Mouse (Mus musculus) embryonic facial prominence, embryonic 14.5 days (tissue): ENCODE measurements at regions not wholly inside any gene's neighbourhood (a gene's known extent, or its start where the extent isn't known, plus 50 kb on each side); places are given as distances from the start of the nearest gene placed in this dataset.
A peak's percentile ranks its signal among the peaks of the same experiment; 100 is the strongest.

Source experiments
- ATAC-seq: fragments of 200-750 bp; cut with Nextera tagmentation; 2 replicates; pipeline ENCODE4 v1.8.0; 2017; ENCODE audit warnings: low read depth, moderate number of reproducible peaks, moderate TSS enrichment
- DNase-seq: peaks from one replicate; pipeline ENCODE4 v3.0.0-alpha.2; 2015; ENCODE audit warnings: low spot score
- H3K27ac ChIP-seq: fragments of 300-500 bp; sonication (generic); replicated peaks from 2 replicates; pipeline ENCODE4 v1.5.1; 2014; ENCODE audit warnings: low read depth, mild to moderate bottlenecking, low read length, moderate library complexity
- H3K27me3 ChIP-seq: fragments of 300-500 bp; sonication (generic); replicated peaks from 2 replicates; pipeline ENCODE4 v1.6.1; 2014; ENCODE audit warnings: low read length; ENCODE audit not compliant: control insufficient read depth, insufficient read depth
- H3K36me3 ChIP-seq: fragments of 300-500 bp; sonication (generic); 2 replicates; pipeline ENCODE4 v1.6.1; 2014; ENCODE audit warnings: low read length, mixed read lengths; ENCODE audit not compliant: control insufficient read depth, insufficient read depth
- H3K4me1 ChIP-seq: fragments of 300-500 bp; sonication (generic); 2 replicates; pipeline ENCODE4 v1.6.1; 2014; ENCODE audit warnings: antibody characterized with exemption, low read length; ENCODE audit not compliant: control insufficient read depth, insufficient read depth
- H3K4me2 ChIP-seq: fragments of 300-500 bp; sonication (generic); 2 replicates; pipeline ENCODE4 v1.6.1; 2014; ENCODE audit warnings: low read depth, mild to moderate bottlenecking, low read length, moderate library complexity, mixed read lengths
- H3K4me3 ChIP-seq: fragments of 300-500 bp; sonication (generic); 2 replicates; pipeline ENCODE4 v1.5.1; 2014; ENCODE audit warnings: low read depth, mild to moderate bottlenecking, low read length
- H3K9ac ChIP-seq: fragments of 300-500 bp; sonication (generic); 2 replicates; pipeline ENCODE4 v1.6.1; 2014; ENCODE audit warnings: low read depth, mild to moderate bottlenecking, low read length, moderate library complexity, mixed read lengths
- H3K9me3 ChIP-seq: fragments of 300-500 bp; sonication (generic); 2 replicates; pipeline ENCODE4 v1.6.1; 2016; ENCODE audit warnings: low read length; ENCODE audit not compliant: control insufficient read depth
- WGBS: fragments of 180-500 bp; shearing (Covaris S2); extraction: QIAGEN DNeasy Blood & Tissue Kit; methylation state at CpG from one replicate; pipeline ENCODE4 v1.1.7; 2014; 5-methylcytosine and 5-hydroxymethylcytosine counted together

DNA sequence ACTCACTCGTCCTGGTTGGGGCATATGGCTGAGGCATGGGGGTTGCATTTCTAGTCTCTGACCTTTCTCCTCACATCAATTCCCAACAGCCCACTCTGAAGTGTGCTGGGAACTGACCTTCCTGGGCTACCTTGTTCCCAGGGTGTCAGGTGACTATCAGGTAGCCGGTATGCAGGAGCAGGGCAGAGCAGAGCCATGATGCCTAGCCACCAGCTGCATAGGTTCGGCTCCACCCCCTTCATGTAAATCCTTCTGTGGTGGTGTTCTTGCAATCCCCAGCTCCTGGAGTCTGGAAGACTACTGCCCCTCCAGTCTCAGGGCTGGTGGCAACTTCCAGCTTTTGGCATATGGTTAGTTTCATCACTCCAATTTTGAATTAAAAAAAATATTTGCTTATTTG is 221.0 kb downstream of the Gm5447 start:
- ATAC-seq (no peak), DNase-seq (no peak)
- H3K27me3 ChIP-seq, result no peaks in the 10 kb centered on the region
- H3K27ac ChIP-seq, result no peak overlapping the region
- H3K9ac ChIP-seq, result no peak overlapping the region
- H3K36me3 ChIP-seq, result no peaks in the 10 kb centered on the region
- no peaks in the 10 kb centered on the region for H3K9me3 ChIP-seq
- H3K4me2 ChIP-seq, result no peak overlapping the region
- no peaks in the 10 kb centered on the region for H3K4me1 ChIP-seq
- H3K4me3 ChIP-seq, result no peak overlapping the region
- 62% methylated on average over 3 of the region's 3 CpGs for WGBS

DNA sequence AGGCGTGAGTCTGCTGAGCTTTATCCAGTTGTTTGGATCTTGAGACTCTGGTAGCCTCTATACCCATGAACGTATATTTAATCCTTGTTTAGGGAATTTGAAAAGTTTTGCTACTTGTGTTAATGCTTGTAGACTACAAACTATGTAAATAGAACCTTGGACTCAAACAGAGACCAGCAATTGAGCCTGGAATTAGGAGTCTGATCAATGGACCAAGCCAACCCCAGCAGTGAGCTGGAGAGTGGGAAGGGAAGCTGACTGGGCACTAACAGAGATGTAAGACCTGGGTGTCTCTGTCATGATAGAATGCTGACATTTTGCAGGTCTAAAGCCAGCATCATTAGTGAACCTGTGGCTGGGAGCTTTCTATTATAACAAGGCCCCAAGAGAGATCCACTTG is 222.5 kb downstream of the Gm5447 start:
- H3K9me3 ChIP-seq, result no peaks in the 10 kb centered on the region
- no peaks in the 10 kb centered on the region for H3K27me3 ChIP-seq
- no peak overlapping the region for H3K27ac ChIP-seq
- DNase-seq (no peak), ATAC-seq (no peak)
- H3K4me2 ChIP-seq, result no peak overlapping the region
- no peak overlapping the region for H3K9ac ChIP-seq
- no peak overlapping the region for H3K4me3 ChIP-seq
- H3K36me3 ChIP-seq, result no peaks in the 10 kb centered on the region
- 69% methylated on average over 2 of the region's 2 CpGs for WGBS
- no peaks in the 10 kb centered on the region for H3K4me1 ChIP-seq

DNA sequence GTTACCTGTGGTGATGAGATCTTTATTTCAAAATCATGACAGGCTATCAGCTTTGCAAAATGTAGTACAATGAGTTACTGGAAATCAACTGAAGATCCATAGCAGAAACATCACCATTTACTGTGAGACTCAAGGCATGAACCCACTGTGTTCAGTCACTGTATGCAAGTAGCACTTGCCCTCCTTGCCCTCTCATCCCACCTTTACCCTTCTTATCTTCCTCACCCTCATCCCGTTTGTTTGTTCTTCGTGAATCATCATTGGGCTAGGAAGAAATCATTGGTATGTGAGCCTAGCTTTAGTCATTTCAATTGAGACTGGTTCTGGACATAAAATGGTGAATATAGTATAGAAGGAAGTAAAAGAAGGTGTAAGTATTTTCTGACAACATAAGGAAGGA is 223.6 kb downstream of the Gm5447 start:
- 78% methylated on average over 2 of the region's 2 CpGs for WGBS
- Histone ChIP-seq H3K4me1 (no peaks in the 10 kb centered on the region), H3K9ac (no peak overlapping the region), H3K27ac (no peak overlapping the region), H3K4me2 (no peak overlapping the region), H3K9me3 (no peaks in the 10 kb centered on the region), H3K36me3 (no peaks in the 10 kb centered on the region), H3K27me3 (no peaks in the 10 kb centered on the region), H3K4me3 (no peak overlapping the region)
- ATAC-seq (no peak), DNase-seq (no peak)

DNA sequence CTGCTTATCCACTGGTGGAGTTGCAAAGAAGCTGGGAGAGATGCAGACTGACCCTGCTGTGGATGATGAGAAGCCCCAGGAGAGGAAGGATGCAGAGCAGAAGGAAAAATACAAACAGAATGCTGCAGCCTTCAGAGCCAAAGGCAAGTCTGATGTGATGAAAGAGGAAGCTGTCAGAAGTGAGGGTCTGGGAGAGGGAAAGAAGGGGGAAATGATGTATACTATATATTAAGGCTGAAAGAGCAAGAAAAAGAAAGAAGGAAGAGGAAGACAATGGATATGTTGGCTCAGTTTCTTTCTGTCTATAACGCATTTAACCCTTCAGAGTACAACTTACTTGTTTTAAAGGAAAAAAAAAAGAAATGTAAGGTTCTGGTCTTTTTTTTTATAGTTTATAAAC is 225.4 kb downstream of the Gm5447 start:
- DNase-seq, result no peak

DNA sequence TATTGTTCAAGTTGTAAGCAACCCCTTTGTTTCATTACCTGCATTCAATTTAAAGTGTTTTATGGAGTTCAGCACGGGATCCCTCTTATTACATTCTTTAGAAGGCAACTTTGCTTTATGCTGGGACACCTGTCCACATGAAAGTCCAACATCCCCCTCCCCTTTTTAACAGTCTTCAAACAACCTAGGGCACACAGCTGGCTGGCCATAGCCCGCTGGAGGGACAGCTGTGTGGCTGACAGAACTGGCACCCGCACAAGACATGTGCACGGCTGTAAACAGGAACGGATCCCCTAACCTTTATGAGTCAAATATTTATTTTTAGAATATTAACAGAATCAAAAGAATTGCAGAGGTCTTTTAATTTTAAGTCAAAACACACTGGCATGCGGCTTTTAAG is 230.1 kb downstream of the Gm5447 start:
- Histone ChIP-seq H3K27me3 (peaks cover 4% of the 10 kb centered on the region), H3K27ac (no peak overlapping the region), H3K9ac (no peak overlapping the region), H3K4me1 (no peaks in the 10 kb centered on the region; the same call in 1 of the 2 replicates), H3K36me3 (no peaks in the 10 kb centered on the region), H3K4me3 (no peak overlapping the region), H3K4me2 (no peak overlapping the region), H3K9me3 (no peaks in the 10 kb centered on the region)
- DNase-seq (no peak), ATAC-seq (no peak)
- WGBS, result 63% methylated on average over 6 of the region's 6 CpGs

More for the DNA sequence above, 225.4 kb downstream of the Gm5447 start:
- no peak for ATAC-seq
- Histone ChIP-seq H3K36me3 (no peaks in the 10 kb centered on the region), H3K9me3 (no peaks in the 10 kb centered on the region), H3K27ac (no peak overlapping the region), H3K4me2 (no peak overlapping the region), H3K4me3 (no peak overlapping the region), H3K27me3 (no peaks in the 10 kb centered on the region), H3K9ac (no peak overlapping the region), H3K4me1 (no peaks in the 10 kb centered on the region)
- WGBS, result 91% methylated on average over 1 of the region's 1 CpGs

DNA sequence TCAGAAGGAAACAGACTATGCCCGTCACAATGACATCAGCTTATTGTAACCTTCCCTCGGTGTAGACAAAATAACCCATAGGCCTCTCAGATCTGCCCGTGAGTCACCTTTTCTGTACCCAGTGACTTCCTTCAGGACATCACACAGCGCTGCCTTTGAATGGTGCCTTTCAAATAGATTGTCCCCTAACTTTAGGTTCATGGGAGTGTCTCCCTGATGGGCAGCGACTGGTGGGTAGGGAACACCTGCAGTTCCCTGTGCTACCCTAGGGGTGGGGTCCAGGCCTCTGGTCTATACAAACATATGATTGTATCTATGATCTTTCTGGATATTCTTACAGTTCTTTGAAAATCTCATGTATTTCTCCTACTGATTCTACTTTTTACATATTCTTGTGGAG is 232.4 kb downstream of the Gm5447 start:
- WGBS, result 50% methylated on average over 5 of the region's 5 CpGs
- Histone ChIP-seq H3K27me3 (peaks cover 4% of the 10 kb centered on the region), H3K4me3 (no peak overlapping the region), H3K9me3 (no peaks in the 10 kb centered on the region), H3K27ac (no peak overlapping the region), H3K9ac (no peak overlapping the region), H3K36me3 (no peaks in the 10 kb centered on the region), H3K4me1 (no peaks in the 10 kb centered on the region; the same call in 1 of the 2 replicates), H3K4me2 (no peak overlapping the region)
- ATAC-seq (no peak), DNase-seq (no peak)

DNA sequence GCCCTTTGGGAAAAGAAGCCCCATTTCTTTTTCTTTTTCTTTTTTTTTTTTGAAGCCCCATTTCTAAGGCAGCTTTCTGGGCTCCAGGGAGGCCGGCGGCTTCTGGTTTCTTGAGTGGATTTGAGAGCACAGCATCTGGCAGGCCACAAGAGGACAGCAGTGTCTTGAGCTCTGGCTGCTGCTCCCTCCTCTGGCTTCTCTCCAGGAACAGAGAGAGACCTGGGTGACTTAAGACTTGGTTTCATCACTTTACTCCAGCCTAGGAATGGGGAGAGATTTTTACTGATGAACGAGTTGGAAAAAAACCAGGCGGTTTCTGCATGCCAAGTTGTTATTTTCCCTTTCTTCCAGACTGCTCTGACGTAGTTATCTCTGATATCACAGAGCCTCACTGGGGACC is 233.7 kb downstream of the Gm5447 start:
- H3K36me3 ChIP-seq, result no peaks in the 10 kb centered on the region
- peak; percentile 91 for DNase-seq
- no peak overlapping the region for H3K4me3 ChIP-seq
- peak; percentile 62; the same call in 1 of the 2 replicates for ATAC-seq
- WGBS, result 29% methylated on average over 5 of the region's 5 CpGs
- H3K4me1 ChIP-seq, result no peaks in the 10 kb centered on the region; the same call in 1 of the 2 replicates
- no peak overlapping the region for H3K9ac ChIP-seq
- peaks cover 4% of the 10 kb centered on the region for H3K27me3 ChIP-seq
- H3K9me3 ChIP-seq, result no peaks in the 10 kb centered on the region
- H3K4me2 ChIP-seq, result no peak overlapping the region
- no peak overlapping the region for H3K27ac ChIP-seq

DNA sequence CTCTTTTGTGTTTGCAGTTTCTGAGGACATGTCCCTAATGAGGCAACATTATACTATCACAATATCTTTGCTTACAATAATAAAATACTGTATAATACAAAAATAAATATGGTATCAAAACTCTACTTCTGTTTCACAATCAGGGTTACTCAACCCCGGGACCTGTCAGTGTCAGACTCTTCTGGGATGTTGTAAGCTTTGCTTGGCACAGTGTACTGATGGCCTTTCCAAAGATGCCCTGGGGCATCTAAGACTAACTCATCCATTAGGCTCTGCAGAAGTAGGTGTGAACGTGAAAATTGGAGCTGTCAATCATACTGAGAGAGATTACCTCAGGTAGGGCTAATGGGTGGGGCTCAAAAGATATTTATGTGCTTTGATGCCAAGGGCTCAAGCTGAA is 249.0 kb downstream of the Gm5447 start:
- no peaks in the 10 kb centered on the region for H3K36me3 ChIP-seq
- no peaks in the 10 kb centered on the region for H3K27me3 ChIP-seq
- H3K27ac ChIP-seq, result no peak overlapping the region
- DNase-seq, result peak; percentile 52
- H3K9ac ChIP-seq, result no peak overlapping the region
- H3K4me2 ChIP-seq, result no peak overlapping the region
- H3K4me3 ChIP-seq, result no peak overlapping the region
- 61% methylated on average over 2 of the region's 2 CpGs for WGBS
- no peaks in the 10 kb centered on the region for H3K9me3 ChIP-seq
- 0 out of 2 replicates have a peak, but pooled peaks have one; percentile 62 for ATAC-seq
- no peaks in the 10 kb centered on the region for H3K4me1 ChIP-seq

DNA sequence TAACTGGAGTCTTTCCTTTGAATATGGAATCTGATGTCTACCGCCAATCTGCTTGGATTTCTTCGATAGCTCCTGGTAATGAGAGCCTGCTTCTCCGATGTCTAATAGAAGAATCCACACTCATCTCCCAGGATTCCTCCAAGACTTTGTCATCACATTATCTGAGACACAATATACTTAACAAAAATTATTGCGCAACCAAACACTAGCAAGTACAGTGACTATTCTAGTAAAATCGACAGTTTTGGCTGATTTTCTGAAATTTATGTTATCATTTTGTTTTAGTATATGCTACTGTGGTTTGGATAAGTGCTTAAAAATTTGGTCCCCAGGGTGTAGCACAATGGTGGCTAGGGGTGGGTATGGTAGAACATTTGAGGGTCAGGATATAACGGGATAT is 266.5 kb downstream of the Gm5447 start:
- 96% methylated on average over 6 of the region's 6 CpGs for WGBS
- no peaks in the 10 kb centered on the region for H3K27me3 ChIP-seq
- H3K4me3 ChIP-seq, result no peak overlapping the region
- no peaks in the 10 kb centered on the region for H3K9me3 ChIP-seq
- DNase-seq (no peak), ATAC-seq (no peak)
- no peak overlapping the region for H3K9ac ChIP-seq
- H3K4me2 ChIP-seq, result no peak overlapping the region
- no peak overlapping the region for H3K27ac ChIP-seq
- H3K36me3 ChIP-seq, result no peaks in the 10 kb centered on the region
- no peaks in the 10 kb centered on the region for H3K4me1 ChIP-seq
